Mouse (Mus musculus) c-Kit-positive CD71-positive TER-119-negative erythroid progenitor cells, embryonic 14.5 days (primary cell): ENCODE results near the gene Rpl7a.

Experiments used
- DNase-seq: peaks from one replicate; pipeline ENCODE4 v3.0.0-alpha.2; 2013; ENCODE audit warnings: low read depth

Gene Rpl7a

GRCm38 (mm10) chr2:26956811-26957487 is 46.4 kb downstream of the Rpl7a start:
- no peak for DNase-seq

- DNase-seq: no peak
These were observed 46.9 kb downstream of the Rpl7a start for GRCm38 (mm10) chr2:26957488-26957859.

GRCm38 (mm10) chr2:26960756-26961155 is 50.2 kb downstream of the Rpl7a start:
- DNase-seq: no peak
